Mouse (Mus musculus) brain, embryonic 14.5 days (tissue): ENCODE results near the gene Tigd3.

Experiments
- CTCF ChIP-seq: fragments of 200-500 bp; IDR thresholded peaks from 2 replicates; pipeline ENCODE4 v1.5.1; 2012; ENCODE audit warnings: inconsistent platforms, mild to moderate bottlenecking, moderate library complexity, borderline replicate concordance; ENCODE audit not compliant: insufficient read depth, insufficient read length; ENCODE audit errors: extremely low read depth
- POLR2A ChIP-seq: fragments of 200-500 bp; IDR thresholded peaks from 2 replicates; pipeline ENCODE4 v1.6.1; 2012; ENCODE audit warnings: mild to moderate bottlenecking, inconsistent platforms, borderline replicate concordance; ENCODE audit not compliant: poor library complexity, insufficient read depth, insufficient read length, severe bottlenecking; ENCODE audit errors: extremely low read depth

DNA sequence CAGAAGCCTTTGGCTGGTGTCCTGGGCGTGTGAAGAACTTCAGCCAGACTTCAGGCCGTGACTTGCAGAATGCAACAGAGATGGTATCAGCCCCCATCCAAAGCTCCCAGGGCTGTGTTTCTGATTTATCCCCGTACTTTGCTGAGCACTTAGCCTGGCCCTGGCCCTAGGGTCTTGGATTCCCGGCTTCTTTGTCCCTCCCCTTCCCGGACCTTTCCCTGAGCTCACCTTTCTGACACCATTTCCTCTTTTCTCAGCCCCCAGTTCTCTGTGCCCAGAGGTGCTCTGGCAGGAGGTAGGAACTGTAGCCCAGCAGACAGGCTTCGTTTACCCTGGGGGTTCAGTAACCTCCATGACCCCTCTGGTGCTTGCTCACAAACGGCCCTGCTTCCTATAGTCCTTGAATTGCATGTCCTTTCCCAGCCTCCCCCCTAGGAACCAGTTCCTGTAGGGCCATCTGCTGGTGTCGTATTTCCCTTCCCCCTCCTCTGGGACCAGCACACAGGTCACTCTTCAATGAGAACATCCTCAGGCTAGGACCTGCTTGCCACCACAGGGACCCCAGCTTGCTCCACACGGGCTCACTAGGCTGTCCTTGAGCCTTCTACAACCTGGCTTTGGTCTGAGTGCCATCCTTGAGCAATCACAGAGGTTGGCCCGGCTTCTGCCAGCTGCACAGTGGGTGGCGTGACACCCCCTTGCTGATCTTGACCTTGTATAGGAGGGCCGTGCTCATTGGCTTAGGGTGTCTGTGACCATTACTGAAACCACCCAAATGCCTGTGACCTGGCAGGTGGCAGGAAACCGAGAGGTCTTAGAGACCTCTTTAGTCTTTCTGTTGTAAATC, 44.9 kb downstream of the Tigd3 start:
- TF ChIP-seq CTCF, result no peak
- no peak for TF ChIP-seq POLR2A
